Mouse (Mus musculus) urinary bladder, postnatal 10 days (tissue): ENCODE results near the gene Fcrl6.

ENCODE experiments used
- DNase-seq: peaks from one replicate; pipeline ENCODE4 v3.0.0; 2022; ENCODE audit warnings: low spot score

Fcrl6 gene

DNA sequence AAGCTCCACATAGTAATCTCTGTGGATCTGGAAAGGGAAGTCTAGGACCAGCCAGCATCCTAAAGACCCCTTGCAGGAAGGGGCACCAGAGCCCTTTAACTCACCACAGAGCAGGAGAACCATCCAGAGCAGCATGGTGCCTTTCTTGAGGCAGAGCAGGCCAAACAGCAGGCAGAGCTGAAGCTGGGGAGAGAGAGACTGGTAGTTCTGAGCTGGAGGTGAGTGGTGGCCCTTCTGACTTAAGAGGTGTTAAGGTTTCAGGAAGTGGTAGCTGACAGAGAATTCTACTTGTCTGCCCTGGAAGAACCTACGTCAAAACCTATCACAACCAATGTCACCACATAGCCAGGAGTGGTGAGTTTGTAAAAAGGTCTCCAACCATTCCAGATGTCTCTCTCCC is at the start of gene Fcrl6:
Fcrl6 (minus strand) TSS at position 226 of the 400 bp plus-strand sequence.
- DNase-seq: no peak

DNA sequence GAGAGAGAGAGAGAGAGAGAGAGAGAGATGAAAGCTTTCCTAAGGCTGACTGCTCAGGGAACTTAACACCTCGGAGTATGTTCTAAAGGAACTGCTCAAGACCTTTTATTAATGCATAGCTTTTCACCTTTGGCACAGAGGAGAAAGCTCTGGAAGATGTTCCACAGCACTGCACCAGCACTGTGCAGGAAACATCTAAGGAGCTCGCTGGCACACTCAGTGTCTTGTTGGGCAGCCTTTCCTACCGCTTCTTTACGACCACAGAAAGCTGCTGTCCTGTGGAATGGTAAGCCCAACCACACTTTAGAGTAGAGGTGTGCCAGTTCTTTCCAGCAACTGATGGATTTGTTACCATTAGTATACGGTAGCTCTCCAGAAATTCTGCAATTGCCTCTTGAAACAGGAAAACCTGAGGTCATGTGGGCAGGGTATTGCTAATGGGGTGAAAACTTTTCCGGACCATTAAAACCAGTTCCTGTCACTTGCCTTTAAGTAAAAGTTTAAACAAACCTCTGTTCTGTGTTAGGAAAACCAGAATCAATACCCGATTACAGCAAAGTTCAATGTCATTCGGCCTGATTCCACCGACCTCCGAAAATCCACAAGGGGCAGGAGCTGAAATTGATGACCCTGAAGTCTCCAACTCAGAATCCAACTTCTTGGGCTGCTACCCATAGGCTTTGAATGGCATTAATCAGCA is 49.1 kb upstream of the Fcrl6 start:
- DNase-seq: no peak

DNA sequence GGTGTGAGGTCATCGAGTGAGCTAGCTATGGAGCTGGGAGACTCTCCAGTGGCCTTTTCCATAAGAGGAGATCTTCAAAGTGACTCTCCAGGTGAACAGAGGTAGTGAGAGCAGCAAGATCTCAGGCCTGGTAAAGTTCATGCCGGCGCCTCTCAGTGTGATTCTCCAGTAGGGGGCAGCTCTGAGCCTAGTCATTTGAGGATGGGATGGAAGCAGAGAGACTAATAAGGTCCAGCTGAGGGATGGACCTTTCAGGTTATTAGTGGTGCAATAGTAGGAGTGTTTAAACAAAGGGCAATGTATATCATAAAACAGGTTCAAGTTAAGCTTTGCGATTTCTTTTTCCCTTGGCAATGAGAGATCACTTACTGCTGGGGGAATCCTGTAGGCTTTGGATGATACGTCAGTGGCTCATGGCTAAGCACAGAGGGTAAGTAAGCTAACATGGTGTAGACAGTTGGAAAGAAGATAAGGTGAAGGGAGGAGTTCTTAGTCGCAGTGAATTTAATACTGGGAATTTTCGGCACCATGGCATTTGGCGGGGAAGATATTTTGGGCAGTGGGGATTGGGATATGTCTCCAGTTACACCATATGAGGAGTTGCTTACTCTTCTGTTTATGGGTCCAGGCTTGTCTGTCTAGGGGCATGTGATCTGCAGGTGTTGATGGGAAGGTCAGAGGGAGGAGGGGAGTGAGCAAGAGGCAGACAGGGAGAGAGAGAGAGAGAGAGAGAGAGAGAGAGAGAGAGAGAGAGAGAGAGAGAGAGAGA is 48.4 kb upstream of the Fcrl6 start:
- no peak for DNase-seq

DNA sequence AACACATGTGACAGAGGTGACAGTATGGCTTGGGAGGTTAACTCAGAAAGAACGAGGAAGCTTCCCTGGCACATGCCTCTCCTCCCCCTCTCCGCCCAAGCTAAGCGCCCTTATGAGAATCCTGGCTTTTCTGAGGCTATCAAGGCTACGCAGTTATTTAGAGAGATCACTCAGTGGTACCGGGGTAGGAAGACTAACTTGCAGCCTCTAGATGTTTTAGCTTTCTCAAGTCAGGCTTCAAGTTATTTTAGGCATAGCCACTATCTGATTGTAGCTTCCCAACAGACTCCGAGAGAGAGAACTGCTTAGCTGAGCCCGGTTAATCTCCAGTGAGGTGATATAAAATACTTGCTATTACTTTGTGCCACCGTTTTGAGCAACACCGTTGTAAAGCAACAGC is 47.0 kb upstream of the Fcrl6 start:
- no peak for DNase-seq

DNA sequence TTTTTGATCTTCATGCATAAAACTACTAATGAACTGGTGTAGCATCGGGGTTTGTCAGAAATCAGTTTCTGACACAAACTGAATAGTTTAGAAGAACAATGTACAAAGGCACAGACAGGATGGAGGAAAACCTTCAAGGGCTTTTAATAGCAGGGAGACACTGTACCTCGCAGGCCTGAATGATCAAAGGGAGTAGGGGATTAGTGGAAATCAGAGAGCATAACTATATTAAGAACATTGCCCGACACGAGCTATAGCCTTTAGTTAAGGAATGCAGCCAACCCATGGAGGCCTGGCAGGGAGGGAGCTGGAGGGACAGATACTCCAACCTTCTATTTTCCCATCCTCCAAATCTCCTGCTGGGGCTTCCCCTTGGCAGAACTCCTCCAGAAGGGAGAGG is 44.9 kb upstream of the Fcrl6 start:
- no peak for DNase-seq

DNA sequence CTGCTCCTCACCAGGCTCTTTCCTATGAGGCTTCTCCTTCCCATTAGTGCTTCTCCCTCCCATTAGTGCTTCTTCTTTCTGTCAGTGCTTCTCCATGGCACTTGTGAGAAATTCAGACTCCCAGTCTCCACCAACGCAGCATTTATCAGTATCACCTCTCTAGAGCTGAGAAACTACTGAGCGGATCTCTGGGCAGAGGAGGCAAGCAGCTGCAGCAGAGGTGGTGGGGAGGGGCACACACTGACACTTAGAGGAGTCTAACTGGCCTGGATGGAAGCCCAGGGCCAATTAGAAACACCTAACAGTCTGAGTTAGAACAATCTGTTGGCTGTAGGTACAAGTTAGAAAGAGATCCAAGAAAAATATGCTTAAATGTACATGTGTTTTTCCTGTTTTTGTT is 36.4 kb upstream of the Fcrl6 start:
- DNase-seq: no peak

DNA sequence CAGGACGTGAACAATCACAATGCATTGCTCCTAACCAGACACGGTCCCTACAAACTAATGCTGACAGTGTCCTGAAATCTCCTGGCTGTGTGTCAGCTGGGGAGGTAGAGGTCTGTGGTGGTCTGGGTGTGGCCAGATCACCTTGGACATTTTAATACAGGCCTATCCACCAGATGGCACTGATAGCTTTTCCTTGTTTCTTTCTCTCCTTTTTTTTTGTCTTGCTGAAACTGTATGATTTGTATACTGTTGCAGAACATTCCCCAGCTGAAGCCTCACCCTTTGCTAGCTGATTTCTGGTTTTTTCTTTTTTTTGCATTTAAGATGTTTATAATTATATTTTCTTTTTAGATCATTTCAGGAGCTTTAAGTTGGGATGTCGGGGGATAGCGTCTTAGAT is 35.5 kb upstream of the Fcrl6 start:
- DNase-seq: no peak

DNA sequence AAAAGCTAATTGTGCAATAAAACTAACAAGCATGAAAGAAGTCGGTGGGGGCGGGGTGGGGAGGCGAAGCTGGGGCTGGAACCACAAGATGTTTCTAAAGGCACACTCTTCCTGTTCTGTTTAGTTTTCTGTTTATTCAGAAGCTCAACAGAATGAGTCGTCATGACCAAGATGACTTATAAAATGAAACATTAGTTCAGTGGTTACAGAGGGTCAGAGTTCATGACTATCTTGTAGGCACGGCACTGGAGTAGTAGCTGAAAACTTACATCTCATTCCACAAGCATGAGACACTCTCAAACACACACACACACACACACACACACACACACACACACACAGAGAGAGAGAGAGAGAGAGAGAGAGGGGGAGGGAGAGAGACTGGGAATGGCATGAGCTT is 33.9 kb upstream of the Fcrl6 start:
- no peak for DNase-seq

DNA sequence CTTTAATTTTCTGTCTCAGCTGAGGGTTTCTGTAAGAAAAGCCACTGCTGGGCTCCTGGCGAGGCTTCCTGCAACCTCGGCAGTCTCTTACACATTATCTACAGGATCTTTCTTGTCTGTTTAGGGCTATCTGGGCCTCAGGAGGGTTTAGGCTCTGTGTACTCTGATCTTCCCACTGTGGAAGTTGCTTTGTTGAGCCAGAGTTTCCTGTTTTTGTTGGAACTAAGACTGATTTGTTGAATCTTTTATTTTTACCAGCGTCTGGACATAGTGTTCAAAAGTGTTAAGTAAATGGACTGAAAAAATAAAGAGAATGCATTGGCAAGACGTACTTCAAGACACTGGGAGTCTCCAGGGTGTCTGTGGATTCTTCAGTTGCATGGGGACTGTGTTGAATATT is 32.9 kb upstream of the Fcrl6 start:
- no peak for DNase-seq

DNA sequence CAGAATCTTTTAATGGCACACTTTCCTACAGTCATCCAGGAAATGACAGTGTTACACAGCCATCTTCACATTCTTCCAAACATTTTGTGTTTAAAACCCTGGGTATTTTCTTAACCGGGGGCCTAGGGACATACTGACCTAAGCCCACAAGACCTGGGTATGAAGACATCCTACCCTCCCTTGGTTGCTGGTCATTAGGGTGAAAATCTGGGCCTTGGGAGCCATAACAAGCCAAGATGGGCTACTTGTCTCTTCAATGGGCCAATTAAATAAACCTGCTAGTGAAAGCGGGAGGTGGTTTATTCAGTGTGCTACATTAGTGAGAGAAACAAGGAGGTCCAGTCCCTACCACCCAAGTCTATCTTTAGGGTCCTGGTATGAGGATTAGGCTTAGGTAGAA is 31.8 kb upstream of the Fcrl6 start:
- DNase-seq: no peak

DNA sequence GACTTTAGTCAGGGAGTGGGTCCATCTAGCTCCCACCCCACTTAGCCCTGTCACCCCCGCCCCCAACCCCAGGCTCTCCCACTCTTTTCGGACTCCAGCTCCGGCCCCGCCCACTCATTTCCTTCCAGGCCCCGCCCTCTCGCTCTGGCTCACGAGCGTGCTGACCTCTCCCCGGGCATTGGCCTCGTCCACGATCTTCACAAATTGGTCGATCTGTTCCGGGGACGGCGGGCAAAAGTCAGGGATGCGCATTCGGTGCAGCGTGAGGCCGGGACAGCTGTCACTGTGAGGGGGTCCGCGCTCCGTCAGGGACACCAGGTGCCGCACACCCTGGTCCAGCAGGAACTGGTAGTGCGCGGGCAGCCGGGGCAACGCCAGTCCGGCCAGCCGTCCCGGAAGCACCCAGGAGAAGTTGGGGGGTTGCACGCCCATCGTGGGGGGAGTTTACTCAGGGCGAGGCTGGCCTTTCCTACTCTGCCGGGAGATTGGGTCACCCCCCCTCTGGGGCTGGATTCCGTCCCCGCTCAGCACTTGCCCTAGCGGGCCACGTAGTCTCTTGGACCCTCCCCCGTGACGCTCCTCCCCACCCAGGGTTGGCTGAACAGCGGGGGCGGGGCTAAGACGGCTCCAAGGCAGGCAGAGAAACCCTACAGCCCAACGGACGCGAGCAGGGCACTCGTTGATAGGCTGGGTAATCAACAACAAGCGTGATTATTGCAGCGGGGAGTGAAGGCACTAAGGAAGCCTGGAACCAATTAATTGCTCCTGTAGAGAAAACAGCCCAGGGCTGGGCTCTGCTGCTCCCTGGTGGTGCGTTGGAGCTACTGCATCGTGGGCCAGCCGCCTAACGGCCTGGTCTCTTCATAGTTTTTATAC is 30.3 kb upstream of the Fcrl6 start, which contains the start of gene Dusp23:
Dusp23 (minus strand) TSS at position 512 of the 876 bp plus-strand sequence.
- DNase-seq: peak; percentile 87

DNA sequence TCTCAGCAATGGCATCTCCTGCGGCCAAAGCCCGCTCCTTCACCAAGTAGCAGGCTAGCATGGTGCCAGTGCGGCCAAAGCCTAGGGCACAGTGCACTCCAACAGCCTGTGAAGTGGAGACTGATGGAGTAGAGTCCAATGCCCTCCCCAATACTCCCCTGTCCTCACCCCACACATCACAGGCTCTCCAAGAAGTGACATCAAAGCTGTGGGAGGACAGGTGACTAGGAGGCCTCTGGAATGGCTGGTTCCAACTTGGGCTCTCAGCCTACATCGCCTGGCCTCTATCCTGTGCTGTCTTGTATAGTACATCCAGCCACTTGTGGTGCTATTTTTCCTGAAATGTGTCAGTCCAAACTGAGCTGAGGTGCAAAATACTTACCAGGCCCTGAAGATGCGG is 29.4 kb upstream of the Fcrl6 start:
- DNase-seq: no peak

DNA sequence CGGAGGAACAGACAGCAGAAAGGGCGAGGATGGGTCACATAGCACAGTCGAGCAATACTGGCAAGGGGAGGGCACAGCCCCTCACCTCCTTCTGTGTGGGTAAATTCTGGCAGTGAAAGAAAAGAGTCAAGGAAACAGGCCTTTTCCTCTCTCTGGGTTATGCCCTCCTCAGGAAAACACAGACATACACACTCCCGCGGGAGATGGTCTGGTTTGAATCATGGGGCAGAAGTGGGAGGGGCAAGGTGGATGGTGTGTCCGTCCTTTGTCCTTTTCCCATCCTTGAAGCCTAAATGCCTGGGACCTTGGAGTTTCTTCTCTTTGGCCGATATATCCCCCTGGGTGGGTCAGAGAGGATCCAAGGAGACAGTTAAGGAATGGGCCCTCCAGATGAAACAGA is 27.5 kb upstream of the Fcrl6 start:
- no peak for DNase-seq

DNA sequence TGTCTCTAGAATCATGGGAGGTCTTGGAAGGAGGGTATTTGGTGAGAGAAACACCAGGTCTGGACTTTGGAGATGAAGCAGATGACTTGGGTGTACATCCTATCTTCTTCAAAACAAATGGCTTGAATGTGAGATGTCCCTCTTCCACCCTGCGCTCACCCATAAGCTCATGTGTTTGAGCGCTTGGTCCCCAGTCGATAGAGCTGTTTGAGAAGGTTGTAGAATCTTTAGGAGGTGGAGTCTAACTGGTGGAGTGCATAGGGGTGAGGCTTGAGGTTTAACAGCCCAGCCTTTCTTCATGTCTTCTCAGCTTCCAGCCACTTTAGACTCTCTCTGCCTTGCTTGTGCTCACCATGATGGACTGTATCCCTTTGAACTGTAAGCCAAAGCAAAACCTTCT is 24.0 kb upstream of the Fcrl6 start:
- no peak for DNase-seq

DNA sequence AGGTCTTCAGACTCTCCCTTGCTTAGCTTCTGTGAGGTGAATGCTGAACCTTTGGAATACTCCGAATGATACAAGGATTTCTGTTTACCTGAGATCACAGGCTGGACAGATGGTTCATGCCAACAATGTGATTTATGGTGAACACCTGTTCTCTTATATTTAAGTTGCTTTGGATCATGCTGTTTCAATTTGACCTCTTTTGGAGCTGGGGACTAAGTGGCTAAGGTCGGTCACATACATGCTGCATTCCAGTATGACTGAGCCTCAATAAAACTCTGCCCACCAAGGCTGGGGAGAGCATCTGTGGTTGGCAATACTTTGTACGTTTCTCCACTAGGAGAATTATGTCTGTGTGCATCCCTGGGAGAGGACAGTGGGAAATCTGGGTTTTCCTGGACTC is 21.7 kb upstream of the Fcrl6 start:
- no peak for DNase-seq

DNA sequence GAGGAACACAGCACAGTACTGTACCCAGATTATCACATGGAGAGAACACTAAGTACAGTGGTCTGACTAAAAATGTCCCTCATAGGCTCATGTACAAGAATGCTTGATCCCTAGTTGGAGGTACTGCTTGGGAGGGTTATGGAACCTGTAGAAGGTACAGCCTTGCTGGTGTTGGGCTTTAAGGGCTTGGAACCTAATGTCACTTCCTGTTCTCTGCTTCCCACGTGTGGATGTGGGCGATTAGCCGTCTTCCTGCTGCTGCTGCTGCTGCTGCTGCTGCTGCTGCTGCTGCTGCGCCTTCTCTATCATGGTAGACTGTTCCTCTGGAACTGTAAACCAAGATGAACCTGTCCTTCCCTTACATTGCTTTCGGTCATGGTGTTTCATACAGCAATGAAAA is 21.2 kb upstream of the Fcrl6 start:
- no peak for DNase-seq

DNA sequence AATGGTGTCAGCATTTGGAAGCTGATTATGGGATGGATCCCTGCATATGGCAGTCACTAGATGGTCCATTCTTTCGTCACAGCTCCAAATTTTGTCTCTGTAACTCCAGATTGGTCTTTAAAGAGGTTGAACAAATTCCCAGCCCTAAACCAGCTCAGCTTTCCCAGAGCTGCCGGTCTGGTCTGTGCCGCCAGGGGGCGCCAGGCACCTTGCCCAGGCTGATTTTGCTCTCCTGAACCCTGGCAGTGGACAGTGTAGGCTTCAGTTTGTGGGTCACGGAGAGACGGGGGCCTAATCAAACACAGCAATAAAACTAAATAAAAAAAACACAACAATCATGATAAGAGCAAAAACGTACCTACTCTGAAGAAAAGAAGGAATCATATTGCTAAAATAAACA is 16.9 kb upstream of the Fcrl6 start:
- no peak for DNase-seq

DNA sequence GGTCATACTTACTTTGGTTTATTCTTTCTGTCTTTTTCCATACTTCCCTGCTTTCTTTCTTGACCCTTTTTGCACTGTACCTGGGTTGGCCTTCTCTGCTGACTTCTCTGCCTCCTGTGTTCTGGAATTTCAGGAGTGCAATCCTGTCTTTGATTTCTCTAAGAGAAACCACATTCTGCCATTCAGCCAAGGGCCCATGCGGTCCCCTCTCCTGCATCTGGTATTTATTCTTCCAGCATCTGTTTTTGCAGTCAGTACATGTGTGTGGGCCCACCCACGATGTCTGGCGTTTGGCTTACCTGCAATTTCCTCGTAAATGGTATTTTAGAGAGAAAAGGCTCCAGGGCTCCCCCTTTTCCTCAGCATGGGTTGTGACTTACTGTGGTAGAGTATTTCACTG is 15.8 kb upstream of the Fcrl6 start:
- DNase-seq: no peak

DNA sequence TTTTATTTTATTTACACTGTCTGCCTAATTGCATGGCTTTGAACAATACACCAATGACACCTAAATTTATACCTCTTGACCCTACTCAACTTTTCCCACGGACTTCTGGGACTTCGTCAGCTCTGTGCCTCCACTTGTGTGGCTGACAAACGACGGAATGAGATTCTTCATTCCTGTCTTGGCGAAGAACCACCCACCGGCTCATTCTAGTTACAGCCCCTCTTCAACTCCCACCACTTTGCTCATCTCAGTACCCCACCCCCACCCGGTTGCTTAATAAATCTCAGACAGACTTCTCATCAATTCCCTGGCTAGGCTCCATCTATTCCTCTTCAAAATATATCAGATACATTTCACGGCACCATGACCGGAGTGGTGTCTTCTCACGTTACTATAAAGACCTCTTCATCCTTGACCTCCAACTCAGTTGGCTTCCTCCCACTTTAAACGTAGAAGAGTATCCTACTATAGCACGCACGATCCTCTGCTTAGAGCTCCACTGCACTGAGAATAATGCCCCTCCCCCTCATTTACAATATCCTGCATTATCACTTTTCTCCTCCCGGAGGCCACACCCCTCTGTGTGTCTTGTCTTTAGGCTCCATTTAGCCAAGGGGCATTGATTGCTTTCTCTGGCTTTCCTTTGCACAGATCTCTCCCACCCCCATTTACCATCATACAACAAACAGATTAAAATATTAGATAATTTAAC is 15.2 kb upstream of the Fcrl6 start:
- DNase-seq: no peak

DNA sequence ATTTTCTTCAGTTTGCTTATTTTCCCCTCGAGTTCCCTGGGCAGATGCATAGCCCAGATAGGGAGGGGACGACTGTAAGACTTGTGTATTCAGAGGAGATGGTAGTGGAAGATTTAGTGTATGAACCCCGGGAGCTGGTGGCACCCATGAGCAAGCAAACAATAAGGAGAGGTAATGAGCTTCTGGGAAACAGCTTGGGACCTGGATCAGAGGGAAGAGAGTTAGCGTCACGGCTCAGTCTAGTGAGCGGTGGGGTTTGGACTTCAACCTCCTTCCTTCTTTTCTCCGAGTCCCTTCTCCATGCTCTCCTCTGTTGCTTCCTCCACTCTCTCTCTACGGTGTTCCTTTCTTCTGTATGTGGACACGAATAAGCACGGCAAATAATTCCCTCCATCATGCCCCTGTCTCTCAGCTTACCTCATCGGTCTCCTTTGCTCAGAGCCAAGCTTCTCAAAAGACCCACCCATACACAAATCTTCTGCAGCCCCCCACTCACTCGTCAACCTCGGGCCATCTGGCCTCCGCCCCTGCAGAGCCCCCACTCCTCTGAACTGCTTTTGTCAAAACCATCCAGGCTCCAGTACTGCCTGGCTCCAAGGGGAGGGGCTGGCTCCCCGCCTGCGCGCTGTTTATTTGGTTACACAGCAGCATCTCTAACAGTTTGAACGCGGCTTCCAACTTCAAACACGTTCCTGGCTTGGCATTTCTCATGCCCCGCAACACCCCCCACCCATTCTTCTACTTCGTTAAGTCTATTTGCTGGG is 14.4 kb upstream of the Fcrl6 start:
- DNase-seq: no peak

DNA sequence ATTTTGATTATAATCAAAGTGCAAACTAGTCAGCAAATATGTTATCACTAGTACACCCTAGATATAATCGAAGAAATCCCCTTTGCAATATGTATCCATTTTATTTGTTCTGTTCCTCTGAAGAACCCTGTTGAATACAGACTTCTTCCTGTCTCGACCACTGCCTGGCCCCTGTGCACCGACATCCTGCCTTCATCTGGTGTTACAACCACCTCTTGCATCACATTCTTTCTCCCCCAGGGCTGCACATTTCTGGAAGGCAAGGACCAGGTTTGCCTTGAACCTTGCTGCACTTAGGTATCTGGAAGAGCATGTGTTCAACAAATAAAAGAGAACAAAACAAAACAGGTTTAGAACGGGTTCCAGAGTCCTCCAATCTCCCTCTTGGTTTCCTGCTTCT is 13.1 kb upstream of the Fcrl6 start:
- DNase-seq: no peak
